Mouse (Mus musculus) midbrain, embryonic 13.5 days (tissue): ENCODE results near the gene Hepacam2. TPM values are rescaled to one million over a fixed set of nuclear protein-coding genes. Genes with fewer than 3 reads are reported as not detected.

Experiments used
- polyA plus RNA-seq: library from polyadenylated mRNA; unstranded; fragments of >200 nt; fragmentation: Nextera tagmentation; extraction: Ambion mirVana; gene quantifications from 2 replicates; pipeline ENCODE4 v1.2.1, GENCODE M21; 2015

The Hepacam2 gene
- polyA plus RNA-seq, 1 experiment from 2014 or later, result 4.4 TPM

Other genes starting within 250 kb of the Hepacam2 start
- 0.70 and 0.74 TPM in 2 replicates for gene Samd9l, start 98.7 kb downstream of the Hepacam2 start, polyA plus RNA-seq
- gene Vps50, start 84 bp upstream of the Hepacam2 start, polyA plus RNA-seq, result 47.7 and 52.6 TPM in 2 replicates